Mouse (Mus musculus): Measurements from ENCODE around the gene Ppp4c.
"Not testable (repeated sequence)": the region's sequence is repeated elsewhere in the genome, so short reads cannot be mapped to it uniquely, and the experiment has no call there.

Gene Ppp4c

GRCm38 (mm10) chr7:126781661-126782370 lies 10.5 kb downstream of the Ppp4c start:
- DNase-seq (ENCODE audit: low spot score in 2 of 2) = no peak

- no peak for DNase-seq (ENCODE audit: low spot score in 2 of 2)
Observed at GRCm38 (mm10) chr7:126780971-126781635, 11.2 kb downstream of the Ppp4c start, which contains the start of gene Tbx6. Tbx6 (plus strand) TSS chr7:126781483.

- DNase-seq (ENCODE audit: low spot score in 2 of 2) = peak; percentile 75 to 86
Observed at GRCm38 (mm10) chr7:126779983-126780970, 12.0 kb downstream of the Ppp4c start.

- not testable (repeated sequence) for DNase-seq (ENCODE audit: low spot score in 2 of 2)
Observed at GRCm38 (mm10) chr7:126779101-126779500, 13.2 kb downstream of the Ppp4c start.

GRCm38 (mm10) chr7:126778147-126778546 lies 14.1 kb downstream of the Ppp4c start:
- DNase-seq (ENCODE audit: low spot score in 2 of 2) = no peak

- DNase-seq (ENCODE audit: low spot score in 2 of 2) = no peak
Observed at GRCm38 (mm10) chr7:126777476-126777875, 14.8 kb downstream of the Ppp4c start.

GRCm38 (mm10) chr7:126776598-126777057 lies 15.7 kb downstream of the Ppp4c start, which contains the start of gene Ypel3:
Ypel3 (plus strand) TSS chr7:126776955.
- peak; percentile 91 to 95 for DNase-seq (ENCODE audit: low spot score in 2 of 2)

GRCm38 (mm10) chr7:126775978-126776234 lies 16.4 kb downstream of the Ppp4c start:
- no peak for DNase-seq (ENCODE audit: low spot score in 2 of 2)

- DNase-seq (ENCODE audit: low spot score in 2 of 2) = no peak
Observed at GRCm38 (mm10) chr7:126775185-126775977, 16.9 kb downstream of the Ppp4c start.

- DNase-seq (ENCODE audit: low spot score in 2 of 2) = no peak
Observed at GRCm38 (mm10) chr7:126774463-126774862, 17.8 kb downstream of the Ppp4c start.

GRCm38 (mm10) chr7:126773351-126773750 lies 18.9 kb downstream of the Ppp4c start:
- no peak for DNase-seq (ENCODE audit: low spot score in 2 of 2)

- no peak for DNase-seq (ENCODE audit: low spot score in 2 of 2)
Observed at GRCm38 (mm10) chr7:126770784-126771183, 21.5 kb downstream of the Ppp4c start.

- DNase-seq (ENCODE audit: low spot score in 2 of 2) = no peak
Observed at GRCm38 (mm10) chr7:126767001-126767400, 25.3 kb downstream of the Ppp4c start.

GRCm38 (mm10) chr7:126766201-126766600 lies 26.1 kb downstream of the Ppp4c start, which contains the start of gene Gdpd3:
Gdpd3 (plus strand) TSS chr7:126766334.
- peak; percentile 46 to 59 for DNase-seq (ENCODE audit: low spot score in 2 of 2)

GRCm38 (mm10) chr7:126765540-126765939 lies 26.8 kb downstream of the Ppp4c start:
- no peak for DNase-seq (ENCODE audit: low spot score in 2 of 2)

- DNase-seq (ENCODE audit: low spot score in 2 of 2) = no peak
Observed at GRCm38 (mm10) chr7:126762471-126763008, 29.8 kb downstream of the Ppp4c start.

GRCm38 (mm10) chr7:126761529-126762067 lies 30.7 kb downstream of the Ppp4c start:
- no peak for DNase-seq (ENCODE audit: low spot score in 2 of 2)

GRCm38 (mm10) chr7:126760956-126761355 lies 31.3 kb downstream of the Ppp4c start:
- DNase-seq (ENCODE audit: low spot score in 2 of 2) = no peak

GRCm38 (mm10) chr7:126760391-126760802 lies 31.9 kb downstream of the Ppp4c start:
- no peak for DNase-seq (ENCODE audit: low spot score in 2 of 2)

- DNase-seq (ENCODE audit: low spot score in 2 of 2) = no peak
Observed at GRCm38 (mm10) chr7:126759672-126760390, 32.5 kb downstream of the Ppp4c start.

All from spleen, postnatal 14 days (tissue).